Mouse (Mus musculus) liver, embryonic 16.5 days (tissue): ENCODE measurements around the gene Eps8. TPM values are rescaled to one million over a fixed set of nuclear protein-coding genes. Genes with fewer than 3 reads are reported as not detected.
"Not testable (repeated sequence)": the region's sequence is repeated elsewhere in the genome, so short reads cannot be mapped to it uniquely, and the experiment has no call there.

ENCODE experiments used
- ATAC-seq: fragments of 200-750 bp; cut with Nextera tagmentation; 2 replicates; pipeline ENCODE4 v1.8.0; 2017; ENCODE audit warnings: low read depth, mild to moderate bottlenecking, moderate number of reproducible peaks, moderate library complexity
- H3K27ac ChIP-seq: fragments of 300-500 bp; sonication (generic); 2 replicates; pipeline ENCODE4 v1.5.1; 2014; ENCODE audit warnings: mild to moderate bottlenecking, low read length
- H3K27me3 ChIP-seq: fragments of 300-500 bp; sonication (generic); 2 replicates; pipeline ENCODE4 v1.6.1; 2014; ENCODE audit warnings: low read depth, low read length, mixed read lengths; ENCODE audit not compliant: control insufficient read depth, insufficient read depth
- H3K36me3 ChIP-seq: fragments of 300-500 bp; sonication (generic); 2 replicates; pipeline ENCODE4 v1.6.1; 2014; ENCODE audit warnings: mild to moderate bottlenecking; ENCODE audit not compliant: control insufficient read depth, insufficient read depth
- H3K4me1 ChIP-seq: fragments of 300-500 bp; sonication (generic); 2 replicates; pipeline ENCODE4 v1.6.1; 2014; ENCODE audit warnings: low read depth, low read length, mixed read lengths; ENCODE audit not compliant: control insufficient read depth
- H3K4me2 ChIP-seq: fragments of 300-500 bp; sonication (generic); 2 replicates; pipeline ENCODE4 v1.6.1; 2014; ENCODE audit warnings: low read depth, low read length, mixed read lengths
- H3K4me3 ChIP-seq: fragments of 300-500 bp; sonication (generic); 2 replicates; pipeline ENCODE4 v1.5.1; 2014; ENCODE audit warnings: low read depth, mild to moderate bottlenecking, low read length
- H3K9ac ChIP-seq: fragments of 300-500 bp; sonication (generic); 2 replicates; pipeline ENCODE4 v1.6.1; 2014; ENCODE audit warnings: low read depth, low read length
- H3K9me3 ChIP-seq: fragments of 300-500 bp; sonication (generic); replicated peaks from 2 replicates; pipeline ENCODE4 v1.6.1; 2016; ENCODE audit warnings: low read length; ENCODE audit not compliant: control insufficient read depth
- WGBS: fragments of 180-500 bp; shearing (Covaris S2); extraction: QIAGEN DNeasy Blood & Tissue Kit; methylation state at CpG from one replicate; pipeline ENCODE4 v1.1.7; 2014; ENCODE audit not compliant: insufficient replicate concordance; 5-methylcytosine and 5-hydroxymethylcytosine counted together
- polyA plus RNA-seq: library from polyadenylated mRNA; unstranded; fragments of >200 nt; fragmentation: Nextera tagmentation; extraction: Ambion mirVana; gene quantifications from 2 replicates; pipeline ENCODE4 v1.2.1, GENCODE M21; 2015

The Eps8 gene
- polyA plus RNA-seq, 1 experiment from 2014 or later = 3.7 TPM

DNA sequence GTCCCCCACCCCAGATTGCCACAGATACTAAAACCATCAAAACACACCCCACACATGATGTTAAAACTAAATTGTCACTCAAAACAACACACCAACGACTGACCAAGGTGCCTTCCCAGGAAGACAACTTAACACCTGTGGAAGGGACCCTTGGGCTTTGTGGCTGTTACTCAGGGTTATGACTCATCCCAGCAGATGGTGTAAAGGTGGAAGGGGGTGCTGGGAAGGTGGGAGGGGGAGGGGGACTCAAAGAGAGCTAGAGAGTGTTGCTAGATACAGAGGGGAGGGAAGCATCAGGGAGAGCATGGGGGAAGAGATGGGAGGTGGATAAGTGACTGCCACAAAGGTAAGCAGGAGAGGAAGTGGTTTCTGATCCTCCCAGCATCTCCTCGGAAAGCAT, 163.0 kb downstream of the Eps8 start:
- no peak for ATAC-seq
- Histone ChIP-seq H3K4me3 (no peak overlapping the region), H3K36me3 (no peaks in the 10 kb centered on the region), H3K9me3 (no peaks in the 10 kb centered on the region), H3K27me3 (no peaks in the 10 kb centered on the region), H3K4me1 (no peaks in the 10 kb centered on the region), H3K9ac (no peak overlapping the region), H3K27ac (no peak overlapping the region), H3K4me2 (no peak overlapping the region)
- 28% methylated on average over 2 of the region's 2 CpGs for WGBS

- no peaks in the 10 kb centered on the region for H3K9me3 ChIP-seq
- H3K4me2 ChIP-seq = no peak overlapping the region
- H3K4me1 ChIP-seq = no peaks in the 10 kb centered on the region
- H3K27me3 ChIP-seq = no peaks in the 10 kb centered on the region
- no peak for ATAC-seq
- H3K4me3 ChIP-seq = no peak overlapping the region
- no peak overlapping the region for H3K27ac ChIP-seq
- H3K9ac ChIP-seq = no peak overlapping the region
- WGBS = 78% methylated on average over 14 of the region's 14 CpGs
- H3K36me3 ChIP-seq = no peaks in the 10 kb centered on the region
Observed at GRCm38 (mm10) chr6:137490115-137490514, 164.6 kb downstream of the Eps8 start.

GRCm38 (mm10) chr6:137487443-137487842, 167.2 kb downstream of the Eps8 start:
- ATAC-seq = no peak
- Histone ChIP-seq H3K4me3 (no peak overlapping the region), H3K27me3 (no peaks in the 10 kb centered on the region), H3K27ac (no peak overlapping the region), H3K4me2 (no peak overlapping the region), H3K9ac (no peak overlapping the region), H3K36me3 (no peaks in the 10 kb centered on the region), H3K4me1 (no peaks in the 10 kb centered on the region), H3K9me3 (no peaks in the 10 kb centered on the region)
- 73% methylated on average over 6 of the region's 6 CpGs for WGBS

DNA sequence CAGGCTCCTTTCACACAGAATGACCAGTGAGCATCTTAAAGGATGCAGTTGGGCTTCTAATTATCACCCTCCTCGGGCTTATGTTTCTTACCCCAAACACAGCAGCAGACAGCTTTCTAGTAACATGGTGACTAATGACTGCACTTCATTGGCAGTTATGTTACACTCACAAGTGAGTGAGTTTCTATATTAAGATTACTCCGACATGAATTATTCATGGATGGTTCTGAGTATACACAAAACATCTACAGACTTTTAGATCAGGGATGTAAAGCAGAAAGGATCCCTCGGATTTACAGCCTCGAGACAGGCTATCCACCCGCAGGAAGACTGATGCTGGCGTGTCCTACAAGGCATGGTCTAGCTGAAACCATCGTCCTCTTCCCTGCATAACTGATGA, 171.8 kb downstream of the Eps8 start:
- no peaks in the 10 kb centered on the region for H3K36me3 ChIP-seq
- no peaks in the 10 kb centered on the region for H3K27me3 ChIP-seq
- H3K4me2 ChIP-seq = no peak overlapping the region
- H3K4me1 ChIP-seq = no peaks in the 10 kb centered on the region
- no peak overlapping the region for H3K9ac ChIP-seq
- ATAC-seq = no peak
- H3K9me3 ChIP-seq = no peaks in the 10 kb centered on the region
- H3K27ac ChIP-seq = no peak overlapping the region
- H3K4me3 ChIP-seq = no peak overlapping the region
- WGBS = 64% methylated on average over 7 of the region's 7 CpGs

GRCm38 (mm10) chr6:137475695-137476094, 179.0 kb downstream of the Eps8 start:
- WGBS = 86% methylated on average over 5 of the region's 5 CpGs
- not testable (repeated sequence) for H3K36me3 ChIP-seq, H3K4me3 ChIP-seq, H3K27ac ChIP-seq, H3K27me3 ChIP-seq, H3K4me1 ChIP-seq, H3K9me3 ChIP-seq, H3K4me2 ChIP-seq, H3K9ac ChIP-seq, ATAC-seq

DNA sequence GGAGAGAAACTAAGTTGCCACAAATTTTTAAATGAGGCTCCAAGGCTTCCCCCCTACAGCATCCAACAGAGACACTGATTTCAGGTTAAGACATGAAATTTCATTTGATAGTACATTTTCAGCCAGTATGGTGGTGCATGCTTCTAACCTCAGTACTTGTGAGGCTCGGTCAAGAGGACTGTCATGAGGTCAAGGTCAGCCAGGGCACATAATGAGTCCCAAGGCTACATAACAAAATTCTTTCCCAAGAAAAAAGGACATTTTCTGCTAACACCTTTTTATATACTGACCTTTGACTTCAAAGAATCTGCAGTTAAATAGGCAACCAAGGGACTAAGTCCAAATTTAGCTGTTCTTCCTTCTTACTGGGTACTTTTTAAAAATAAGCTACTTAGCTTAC, 181.2 kb downstream of the Eps8 start:
- no peaks in the 10 kb centered on the region; the same call in 1 of the 2 replicates for H3K9me3 ChIP-seq
- H3K4me1 ChIP-seq = no peaks in the 10 kb centered on the region
- WGBS = 45% methylated on average over 1 of the region's 1 CpGs
- no peak overlapping the region for H3K4me2 ChIP-seq
- no peak overlapping the region for H3K4me3 ChIP-seq
- H3K9ac ChIP-seq = no peak overlapping the region
- ATAC-seq = no peak
- H3K27me3 ChIP-seq = no peaks in the 10 kb centered on the region
- H3K27ac ChIP-seq = no peak overlapping the region
- no peaks in the 10 kb centered on the region for H3K36me3 ChIP-seq

GRCm38 (mm10) chr6:137472129-137472528, 182.5 kb downstream of the Eps8 start:
- no peak for ATAC-seq
- Histone ChIP-seq H3K4me1 (no peaks in the 10 kb centered on the region), H3K4me3 (no peak overlapping the region), H3K4me2 (no peak overlapping the region), H3K27me3 (no peaks in the 10 kb centered on the region), H3K27ac (no peak overlapping the region), H3K36me3 (no peaks in the 10 kb centered on the region), H3K9ac (no peak overlapping the region), H3K9me3 (no peaks in the 10 kb centered on the region; the same call in 1 of the 2 replicates)
- WGBS = 78% methylated on average over 9 of the region's 9 CpGs

DNA sequence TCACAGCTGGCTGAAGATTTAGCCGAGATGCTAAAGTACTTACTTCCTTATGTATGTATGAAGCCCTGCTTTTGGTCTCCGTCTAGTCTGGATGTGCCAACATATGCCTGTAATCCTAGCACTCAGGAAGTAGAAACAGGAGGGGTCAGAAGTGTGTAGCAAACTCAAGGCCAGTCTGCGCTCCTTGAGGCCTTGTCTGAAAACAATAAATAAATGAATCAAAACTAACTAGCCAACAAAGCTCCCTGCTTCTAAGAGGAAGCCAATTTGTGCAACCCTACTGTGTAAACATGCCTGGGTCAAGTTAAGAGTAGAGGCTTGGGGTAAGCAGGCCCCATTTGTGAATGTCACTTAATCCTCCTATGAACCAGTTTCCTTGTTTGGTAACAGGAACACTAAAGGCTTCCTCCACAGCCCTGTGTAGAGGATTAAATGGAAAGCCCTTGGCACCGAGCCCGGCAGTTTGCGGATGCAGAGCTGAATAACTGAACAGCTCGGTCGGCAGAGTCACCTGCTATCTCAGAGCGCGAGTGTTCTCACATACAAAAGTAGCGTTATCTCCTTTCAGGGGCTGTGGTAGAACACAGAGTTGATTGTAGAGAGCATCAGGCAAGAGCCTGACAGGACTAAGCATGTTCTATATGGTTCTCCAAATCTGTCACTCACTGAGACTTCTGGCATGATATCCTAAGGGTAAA, 183.6 kb downstream of the Eps8 start:
- 0 out of 2 replicates have a peak, but pooled peaks have one; percentile 11 for ATAC-seq
- Histone ChIP-seq H3K36me3 (no peaks in the 10 kb centered on the region), H3K4me2 (no peak overlapping the region), H3K27ac (peak overlapping the region; percentile 9; the same call in 1 of the 2 replicates), H3K9ac (no peak overlapping the region), H3K4me1 (no peaks in the 10 kb centered on the region), H3K9me3 (no peaks in the 10 kb centered on the region), H3K4me3 (no peak overlapping the region), H3K27me3 (no peaks in the 10 kb centered on the region)
- 66% methylated on average over 11 of the region's 11 CpGs for WGBS

DNA sequence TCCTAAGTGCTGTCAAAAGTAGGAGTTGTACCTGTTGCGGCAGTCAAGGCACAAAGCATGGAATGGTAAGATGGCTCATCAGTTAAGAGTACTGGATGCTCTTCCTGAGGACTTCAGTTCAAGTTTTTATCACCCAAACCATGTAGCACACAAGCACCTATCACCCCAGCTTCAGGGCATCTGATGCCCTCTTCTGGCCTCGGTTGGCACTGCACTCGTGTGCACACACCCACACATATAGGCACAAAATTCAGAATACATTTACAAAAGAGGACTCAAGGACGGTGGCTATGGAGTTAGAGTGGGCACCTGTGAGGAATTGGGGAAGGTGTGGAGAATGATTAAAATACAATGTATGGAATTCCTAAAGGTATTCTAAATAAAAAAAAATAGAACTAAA, 185.1 kb downstream of the Eps8 start:
- no peak overlapping the region for H3K9ac ChIP-seq
- H3K9me3 ChIP-seq = no peaks in the 10 kb centered on the region
- 76% methylated on average over 4 of the region's 4 CpGs for WGBS
- H3K4me1 ChIP-seq = no peaks in the 10 kb centered on the region
- no peaks in the 10 kb centered on the region for H3K27me3 ChIP-seq
- no peak overlapping the region for H3K4me3 ChIP-seq
- H3K36me3 ChIP-seq = no peaks in the 10 kb centered on the region
- H3K27ac ChIP-seq = no peak overlapping the region
- H3K4me2 ChIP-seq = no peak overlapping the region
- no peak for ATAC-seq
